Mouse (Mus musculus) megakaryocyte, embryonic 14.5 days (primary cell): ENCODE measurements around the gene Ksr1.

ENCODE experiments used
- FLI1 ChIP-seq: IDR thresholded peaks from 2 replicates; pipeline ENCODE4 v1.6.1; 2012; ENCODE audit warnings: low read length, inconsistent platforms, mixed read lengths
- GATA1 ChIP-seq: IDR thresholded peaks from 3 replicates; pipeline ENCODE4 v1.6.1; 2012; ENCODE audit warnings: mixed read lengths, low read length, inconsistent platforms, borderline replicate concordance

- no peak for TF ChIP-seq GATA1
- no peak for TF ChIP-seq FLI1
Measured at GRCm38 (mm10) chr11:79099032-79099431, 47.2 kb downstream of the Ksr1 start.
